Mouse (Mus musculus): ENCODE measurements around the gene Ackr4. TPM values are rescaled to one million over a fixed set of nuclear protein-coding genes. Genes with fewer than 3 reads are reported as not detected.

Ackr4 gene
- total RNA-seq, 4 experiments from 2014 or later = not detected

- no peak for DNase-seq (ENCODE audit: low spot score in 2 of 2)
Measured at GRCm38 (mm10) chr9:104043676-104044075, 83.1 kb downstream of the Ackr4 start.

- no peak for DNase-seq (ENCODE audit: low spot score in 2 of 2)
Measured at GRCm38 (mm10) chr9:104040362-104040761, 86.4 kb downstream of the Ackr4 start, which contains the start of gene Gm28305. Gm28305 (plus strand) TSS chr9:104040662.

DNA sequence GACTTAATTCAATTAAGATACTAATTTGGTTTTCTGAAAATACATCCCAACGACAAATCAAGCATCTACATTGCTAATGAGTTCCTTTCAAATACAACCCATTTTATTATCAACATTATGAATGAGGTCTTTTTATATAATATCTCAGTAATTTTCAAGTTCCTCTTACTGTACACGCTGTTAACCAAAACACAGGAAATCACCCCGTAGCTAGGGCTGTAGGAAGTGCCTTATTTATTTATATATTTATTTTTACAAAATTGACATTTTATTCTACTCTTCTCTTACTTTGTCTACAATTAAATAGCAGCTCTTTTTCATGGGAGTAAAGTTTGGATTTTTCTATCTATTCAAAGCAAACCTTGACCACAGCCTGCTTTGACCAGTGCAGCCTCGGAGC lies 87.0 kb downstream of the Ackr4 start:
- DNase-seq (ENCODE audit: low spot score in 2 of 2) = no peak

GRCm38 (mm10) chr9:104039031-104039695 lies 87.6 kb downstream of the Ackr4 start:
- DNase-seq (ENCODE audit: low spot score in 2 of 2) = no peak

- no peak for DNase-seq (ENCODE audit: low spot score in 2 of 2)
Measured at GRCm38 (mm10) chr9:104038266-104038665, 88.5 kb downstream of the Ackr4 start.

- peak; percentile 46 to 65 for DNase-seq (ENCODE audit: low spot score in 2 of 2)
Measured at GRCm38 (mm10) chr9:104035261-104036015, 91.3 kb downstream of the Ackr4 start.

- DNase-seq (ENCODE audit: low spot score in 2 of 2) = no peak
Measured at GRCm38 (mm10) chr9:104034718-104035117, 92.0 kb downstream of the Ackr4 start.

DNA sequence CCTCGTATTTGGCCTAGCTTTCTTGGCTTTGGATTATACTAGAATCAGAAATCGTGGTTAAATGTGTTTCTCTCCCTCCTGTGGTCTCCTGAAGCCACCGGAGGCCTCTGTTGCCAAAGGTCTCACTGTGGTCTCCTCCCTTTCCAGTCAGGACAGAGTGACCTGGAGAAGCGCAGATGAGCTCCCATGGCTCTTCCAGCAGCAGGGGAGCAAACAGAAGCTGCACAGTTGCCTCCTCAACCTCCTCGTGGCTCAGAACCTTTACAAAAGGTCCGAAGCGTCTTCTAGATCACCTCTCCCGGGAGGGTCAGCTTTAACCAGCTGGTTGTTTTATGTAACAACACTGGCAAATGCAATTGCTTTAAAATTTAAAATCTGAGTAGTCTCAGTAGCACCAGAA lies 92.5 kb downstream of the Ackr4 start:
- DNase-seq (ENCODE audit: low spot score in 2 of 2) = no peak

Other genes starting within 250 kb of the Ackr4 start
- 10 to 100 TPM in 1 of 4 experiments, 1 to 10 TPM in 3; 6.8 to 11.7 (median 8.7) TPM for gene Nphp3, start 124.4 kb downstream of the Ackr4 start, total RNA-seq (2022)
- gene Gm28305, start 86.3 kb downstream of the Ackr4 start, total RNA-seq (2022) = not detected
- gene Uba5, start 63.8 kb downstream of the Ackr4 start, total RNA-seq (2022) = 10 to 100 TPM; 34.9 to 38.8 (median 36.2) TPM
- gene Acad11, start 63.6 kb downstream of the Ackr4 start, total RNA-seq (2022) = 10 to 100 TPM; 23.8 to 26.1 (median 24.9) TPM
- 10 to 100 TPM; 60.9 to 76.9 (median 70.3) TPM for gene Dnajc13, start 136.0 kb upstream of the Ackr4 start, total RNA-seq (2022)
- gene Acpp, start 210.8 kb upstream of the Ackr4 start, total RNA-seq (2022) = under 1 TPM in 2 of 4 experiments, not detected in 2; 0.34 to 0.81 TPM

All from left cerebral cortex, adult 8-10 months (tissue).